Mouse (Mus musculus) midbrain, embryonic 12.5 days (tissue): ENCODE measurements around the gene Irf7. TPM values are rescaled to one million over a fixed set of nuclear protein-coding genes. Genes with fewer than 3 reads are reported as not detected.

ENCODE experiments used
- ATAC-seq: fragments of 200-750 bp; cut with Nextera tagmentation; 2 replicates; pipeline ENCODE4 v1.8.0; 2017; ENCODE audit warnings: low read depth, moderate TSS enrichment, moderate library complexity; ENCODE audit not compliant: low FRiP score
- H3K27ac ChIP-seq: fragments of 300-500 bp; sonication (generic); replicated peaks from 2 replicates; pipeline ENCODE4 v1.5.1; 2016; ENCODE audit warnings: mild to moderate bottlenecking
- H3K27me3 ChIP-seq: fragments of 300-500 bp; sonication (generic); 2 replicates; pipeline ENCODE4 v1.6.1; 2016; ENCODE audit warnings: mild to moderate bottlenecking
- H3K36me3 ChIP-seq: fragments of 300-500 bp; sonication (generic); 2 replicates; pipeline ENCODE4 v1.6.1; 2016
- H3K4me1 ChIP-seq: fragments of 300-500 bp; sonication (generic); 2 replicates; pipeline ENCODE4 v1.6.1; 2016
- H3K4me2 ChIP-seq: fragments of 300-500 bp; sonication (generic); replicated peaks from 2 replicates; pipeline ENCODE4 v1.6.1; 2016; ENCODE audit warnings: mild to moderate bottlenecking, moderate library complexity
- H3K4me3 ChIP-seq: fragments of 300-500 bp; sonication (generic); 2 replicates; pipeline ENCODE4 v1.5.1; 2016; ENCODE audit warnings: mild to moderate bottlenecking
- H3K9ac ChIP-seq: fragments of 300-500 bp; sonication (generic); replicated peaks from 2 replicates; pipeline ENCODE4 v1.6.1; 2016; ENCODE audit warnings: mild to moderate bottlenecking, moderate library complexity
- H3K9me3 ChIP-seq: fragments of 300-500 bp; sonication (generic); 2 replicates; pipeline ENCODE4 v1.6.1; 2016; ENCODE audit warnings: mild to moderate bottlenecking
- WGBS: fragments of 180-500 bp; shearing (Covaris S2); methylation state at CpG from one replicate; pipeline ENCODE4 v1.1.7; 2016; 5-methylcytosine and 5-hydroxymethylcytosine counted together
- polyA plus RNA-seq: library from polyadenylated mRNA; unstranded; fragments of >200 nt; fragmentation: Nextera tagmentation; extraction: Ambion mirVana; gene quantifications from 2 replicates; pipeline ENCODE4 v1.2.1, GENCODE M21; 2016

The Irf7 gene
- polyA plus RNA-seq, 1 experiment from 2014 or later: 0.84 TPM

- no peak for ATAC-seq
- Histone ChIP-seq H3K9me3 (no peaks in the 10 kb centered on the region), H3K4me1 (peaks cover 30% of the 10 kb centered on the region), H3K9ac (peak overlapping the region; percentile 59), H3K27ac (no peak overlapping the region), H3K4me3 (peak overlapping the region; percentile 49), H3K4me2 (peak overlapping the region; percentile 91), H3K36me3 (peaks cover 9% of the 10 kb centered on the region; the same call in 1 of the 2 replicates), H3K27me3 (peaks cover 68% of the 10 kb centered on the region)
- WGBS: 19% methylated on average over 15 of the region's 15 CpGs
Measured at GRCm38 (mm10) chr7:141292583-141293388, 26.5 kb upstream of the Irf7 start.

GRCm38 (mm10) chr7:141291921-141292582 lies 25.8 kb upstream of the Irf7 start, which contains the start of gene Drd4:
Gene Drd4, plus strand, starts transcription at chr7:141292006.
- H3K4me3 ChIP-seq: peak within 1 kb of the TSS; percentile 49
- ATAC-seq: peak; percentile 80; the same call in 1 of the 2 replicates
- H3K9ac ChIP-seq: peak within 1 kb of the TSS; percentile 59
- H3K9me3 ChIP-seq: no peaks in the 10 kb centered on the region
- 1% methylated on average over 46 of the region's 46 CpGs for WGBS
- no peak within 1 kb of the TSS for H3K27ac ChIP-seq
- peak within 1 kb of the TSS; percentile 91 for H3K4me2 ChIP-seq
- peaks cover 3% of the 10 kb centered on the region; the same call in 1 of the 2 replicates for H3K36me3 ChIP-seq
- H3K27me3 ChIP-seq: peaks cover 68% of the 10 kb centered on the region
- H3K4me1 ChIP-seq: peaks cover 30% of the 10 kb centered on the region

- 85% methylated on average over 3 of the region's 3 CpGs for WGBS
- H3K4me1 ChIP-seq: peaks cover 13% of the 10 kb centered on the region; the same call in 1 of the 2 replicates
Measured at GRCm38 (mm10) chr7:141288042-141288441, 21.8 kb upstream of the Irf7 start.

GRCm38 (mm10) chr7:141282756-141283155 lies 16.5 kb upstream of the Irf7 start:
- 88% methylated on average over 4 of the region's 4 CpGs for WGBS
- H3K27me3 ChIP-seq: peaks cover 27% of the 10 kb centered on the region
- H3K4me2 ChIP-seq: no peak overlapping the region
- H3K36me3 ChIP-seq: no peaks in the 10 kb centered on the region
- H3K4me1 ChIP-seq: peaks cover 17% of the 10 kb centered on the region
- H3K9ac ChIP-seq: no peak overlapping the region
- no peak overlapping the region for H3K4me3 ChIP-seq
- ATAC-seq: no peak
- no peak overlapping the region for H3K27ac ChIP-seq
- H3K9me3 ChIP-seq: no peaks in the 10 kb centered on the region

More at GRCm38 (mm10) chr7:141288042-141288441, 21.8 kb upstream of the Irf7 start:
- no peak overlapping the region for H3K4me3 ChIP-seq
- no peak overlapping the region for H3K9ac ChIP-seq
- ATAC-seq: no peak
- no peaks in the 10 kb centered on the region for H3K9me3 ChIP-seq
- H3K27me3 ChIP-seq: peaks cover 32% of the 10 kb centered on the region
- no peak overlapping the region for H3K4me2 ChIP-seq
- no peak overlapping the region for H3K27ac ChIP-seq
- no peaks in the 10 kb centered on the region for H3K36me3 ChIP-seq

GRCm38 (mm10) chr7:141281442-141281841 lies 15.2 kb upstream of the Irf7 start:
- ATAC-seq: 0 out of 2 replicates have a peak, but pooled peaks have one; percentile 12
- Histone ChIP-seq H3K27ac (no peak overlapping the region), H3K27me3 (peaks cover 34% of the 10 kb centered on the region), H3K4me1 (peaks cover 17% of the 10 kb centered on the region), H3K9me3 (no peaks in the 10 kb centered on the region), H3K36me3 (no peaks in the 10 kb centered on the region), H3K9ac (no peak overlapping the region), H3K4me2 (no peak overlapping the region), H3K4me3 (no peak overlapping the region)
- 45% methylated on average over 6 of the region's 6 CpGs for WGBS

- Histone ChIP-seq H3K27ac (no peak within 1 kb of the TSS), H3K4me3 (peak within 1 kb of the TSS; percentile 44), H3K9me3 (no peaks in the 10 kb centered on the region), H3K36me3 (no peaks in the 10 kb centered on the region), H3K9ac (peak within 1 kb of the TSS; percentile 51), H3K27me3 (peaks cover 34% of the 10 kb centered on the region), H3K4me1 (peaks cover 17% of the 10 kb centered on the region), H3K4me2 (peak within 1 kb of the TSS; percentile 88)
- WGBS: 1% methylated on average over 45 of the region's 46 CpGs
- peak; percentile 74 for ATAC-seq
Measured at GRCm38 (mm10) chr7:141278766-141279590, 12.7 kb upstream of the Irf7 start, which contains the start of gene Sct. Gene Sct, minus strand, starts transcription at chr7:141279133.

- H3K4me3 ChIP-seq: no peak overlapping the region
- H3K4me2 ChIP-seq: peak overlapping the region; percentile 88
- no peak overlapping the region for H3K27ac ChIP-seq
- H3K27me3 ChIP-seq: peaks cover 34% of the 10 kb centered on the region
- no peak overlapping the region for H3K9ac ChIP-seq
- H3K36me3 ChIP-seq: no peaks in the 10 kb centered on the region
- no peaks in the 10 kb centered on the region for H3K9me3 ChIP-seq
- peaks cover 17% of the 10 kb centered on the region for H3K4me1 ChIP-seq
- no peak for ATAC-seq
- WGBS: 84% methylated on average over 11 of the region's 11 CpGs
Measured at GRCm38 (mm10) chr7:141277701-141278678, 11.7 kb upstream of the Irf7 start.

- Histone ChIP-seq H3K9me3 (no peaks in the 10 kb centered on the region), H3K4me2 (no peak within 1 kb of the TSS), H3K27ac (no peak within 1 kb of the TSS), H3K27me3 (peaks cover 34% of the 10 kb centered on the region), H3K9ac (no peak within 1 kb of the TSS), H3K36me3 (no peaks in the 10 kb centered on the region), H3K4me3 (no peak within 1 kb of the TSS), H3K4me1 (peaks cover 16% of the 10 kb centered on the region)
- WGBS: 85% methylated on average over 11 of the region's 11 CpGs
- ATAC-seq: no peak
Measured at GRCm38 (mm10) chr7:141276546-141276945, 10.3 kb upstream of the Irf7 start, which contains the start of gene Cdhr5. Gene Cdhr5, minus strand, starts transcription at chr7:141276786.

- Histone ChIP-seq H3K4me3 (no peak overlapping the region), H3K27me3 (peaks cover 27% of the 10 kb centered on the region), H3K27ac (no peak overlapping the region), H3K9ac (no peak overlapping the region), H3K36me3 (no peaks in the 10 kb centered on the region), H3K4me2 (no peak overlapping the region), H3K4me1 (peaks cover 12% of the 10 kb centered on the region), H3K9me3 (no peaks in the 10 kb centered on the region)
- ATAC-seq: no peak
- 82% methylated on average over 9 of the region's 9 CpGs for WGBS
Measured at GRCm38 (mm10) chr7:141275356-141275755, 9.1 kb upstream of the Irf7 start.

GRCm38 (mm10) chr7:141270631-141271030 lies 4.3 kb upstream of the Irf7 start:
- 89% methylated on average over 3 of the region's 3 CpGs for WGBS
- no peak for ATAC-seq
- Histone ChIP-seq H3K27me3 (no peaks in the 10 kb centered on the region), H3K27ac (no peak overlapping the region), H3K4me2 (no peak overlapping the region), H3K9ac (no peak overlapping the region), H3K4me3 (no peak overlapping the region), H3K9me3 (no peaks in the 10 kb centered on the region), H3K36me3 (no peaks in the 10 kb centered on the region), H3K4me1 (peaks cover 5% of the 10 kb centered on the region; the same call in 1 of the 2 replicates)

GRCm38 (mm10) chr7:141269273-141269545 lies 2.9 kb upstream of the Irf7 start:
- 86% methylated on average over 14 of the region's 14 CpGs for WGBS
- H3K27me3 ChIP-seq: 0 out of 2 replicates have a peak, but pooled peaks cover 3% of the 10 kb centered on the region
- no peak for ATAC-seq

More at GRCm38 (mm10) chr7:141269273-141269545, 2.9 kb upstream of the Irf7 start:
- Histone ChIP-seq H3K36me3 (peaks cover 5% of the 10 kb centered on the region), H3K4me3 (no peak overlapping the region), H3K4me2 (no peak overlapping the region), H3K27ac (no peak overlapping the region), H3K9ac (no peak overlapping the region), H3K4me1 (peaks cover 9% of the 10 kb centered on the region; the same call in 1 of the 2 replicates), H3K9me3 (no peaks in the 10 kb centered on the region)
